Comparison of ENCODE assay signal across 26 mouse cellular contexts in genomic region chr5:96603974-96604769, GRCm38 (mm10).
A peak's percentile ranks its signal among the peaks of the same experiment; 100 is the strongest.
DNase-seq lines count a peak whose midpoint lies in the region; ATAC-seq and TF ChIP-seq lines count a peak whose summit lies in the region.
"Had no signal": no experiment of that assay in that cellular context is flagged by ENCODE, and none has a peak within 500 bp of the region (broad histone marks: within the 10 kb centered on the region; RNA-seq: fewer than 3 reads in every experiment).

No protein-coding gene starts in this region.

- 0 out of 2 replicates have a peak, but pooled peaks have one; percentile 22 for ATAC-seq in midbrain, embryonic 11.5 days (ENCODE audit: low FRiP score)
- ATAC-seq in hindbrain, embryonic 14.5 days (ENCODE audit: low FRiP score): peak; percentile 57; the same call in 1 of the 2 replicates
- peak; percentile 49; the same call in 1 of the 2 replicates for ATAC-seq in hindbrain, postnatal 0 days
- peak; percentile 36; the same call in 1 of the 2 replicates for ATAC-seq in midbrain, embryonic 16.5 days
- ATAC-seq: forebrain, embryonic 16.5 days; intestine, postnatal 0 days; lung, postnatal 0 days had no signal

- DNase-seq in midbrain, embryonic 11.5 days (ENCODE audit: low spot score, missing footprints): no peak
- no peak for DNase-seq in midbrain, embryonic 10.5 days (ENCODE audit: low spot score)
- DNase-seq in hindbrain, embryonic 14.5 days (ENCODE audit: low spot score): no peak
- peak; percentile 35 for DNase-seq in hindbrain, postnatal 0 days (ENCODE audit: low spot score)
- DNase-seq in layer of hippocampus, adult 9-11 months: no peak
- no peak for DNase-seq in cerebellum, postnatal 4 days (ENCODE audit: low spot score in 2 of 2)
- DNase-seq: adrenal gland, postnatal 36 days; B cell, adult 2 months; cerebellum, adult 9-10 months; cerebellum, postnatal 36 days; embryo, embryonic 11 days; heart, adult 2 months; heart, postnatal 14 days; kidney, adult 9 months; kidney, postnatal 25 days; liver, embryonic 13.5 days; lung, adult 18-20 months; thymus, postnatal 4 days had no signal

- no peak overlapping the region for H3K4me2 ChIP-seq in midbrain, embryonic 11.5 days
- no peak overlapping the region for H3K4me2 ChIP-seq in hindbrain, embryonic 14.5 days (replicated peaks)
- no peak overlapping the region for H3K4me2 ChIP-seq in hindbrain, postnatal 0 days (ENCODE audit: low read depth, low read length)
- H3K4me2 ChIP-seq in midbrain, embryonic 16.5 days (ENCODE audit: low read length): no peak overlapping the region
- H3K4me2 ChIP-seq: embryonic facial prominence, embryonic 12.5 days; limb, embryonic 15.5 days; liver, embryonic 13.5 days had no signal

- no peaks in the 10 kb centered on the region for H3K36me3 ChIP-seq in midbrain, embryonic 11.5 days (ENCODE audit: control insufficient read depth, insufficient read depth, low read length)
- no peaks in the 10 kb centered on the region for H3K36me3 ChIP-seq in midbrain, embryonic 10.5 days
- H3K36me3 ChIP-seq in hindbrain, embryonic 14.5 days (replicated peaks; ENCODE audit: control insufficient read depth, insufficient read depth): no peaks in the 10 kb centered on the region
- no peaks in the 10 kb centered on the region for H3K36me3 ChIP-seq in hindbrain, postnatal 0 days (ENCODE audit: insufficient read depth, low read length)
- no peaks in the 10 kb centered on the region for H3K36me3 ChIP-seq in midbrain, embryonic 16.5 days (ENCODE audit: control insufficient read depth, insufficient read depth, low read length)
- H3K36me3 ChIP-seq: embryonic facial prominence, embryonic 12.5 days; limb, embryonic 10.5 days; liver, embryonic 13.5 days had no signal

- no peaks in the 10 kb centered on the region for H3K4me1 ChIP-seq in midbrain, embryonic 11.5 days (ENCODE audit: control insufficient read depth, insufficient read depth, low read length)
- no peaks in the 10 kb centered on the region for H3K4me1 ChIP-seq in midbrain, embryonic 10.5 days
- H3K4me1 ChIP-seq in hindbrain, embryonic 14.5 days (replicated peaks; ENCODE audit: control insufficient read depth, insufficient read depth, low read length): no peaks in the 10 kb centered on the region
- H3K4me1 ChIP-seq in hindbrain, postnatal 0 days (ENCODE audit: insufficient read depth, low read length): no peaks in the 10 kb centered on the region
- H3K4me1 ChIP-seq in midbrain, embryonic 16.5 days (ENCODE audit: control insufficient read depth, insufficient read depth, low read length): peaks cover 2% of the 10 kb centered on the region; the same call in 1 of the 2 replicates
- H3K4me1 ChIP-seq: liver, embryonic 13.5 days had no signal

- no peak overlapping the region for H3K27ac ChIP-seq in midbrain, embryonic 11.5 days (ENCODE audit: low read depth, low read length)
- no peak overlapping the region for H3K27ac ChIP-seq in midbrain, embryonic 10.5 days (replicated peaks)
- no peak overlapping the region for H3K27ac ChIP-seq in hindbrain, embryonic 14.5 days
- no peak overlapping the region for H3K27ac ChIP-seq in hindbrain, postnatal 0 days
- H3K27ac ChIP-seq in midbrain, embryonic 16.5 days (ENCODE audit: low read length): no peak overlapping the region
- H3K27ac ChIP-seq: embryonic facial prominence, embryonic 12.5 days; heart, adult 2 months; limb, embryonic 10.5 days; limb, embryonic 15.5 days; liver, embryonic 13.5 days; macrophage had no signal

- H3K9ac ChIP-seq in midbrain, embryonic 11.5 days (ENCODE audit: low read length): no peak overlapping the region
- H3K9ac ChIP-seq in hindbrain, embryonic 14.5 days: no peak overlapping the region
- H3K9ac ChIP-seq in hindbrain, postnatal 0 days (replicated peaks; ENCODE audit: low read length): no peak overlapping the region
- no peak overlapping the region for H3K9ac ChIP-seq in midbrain, embryonic 16.5 days (ENCODE audit: low read depth, low read length)
- H3K9ac ChIP-seq: embryonic facial prominence, embryonic 12.5 days; limb, embryonic 15.5 days; liver, embryonic 13.5 days had no signal

- no peaks in the 10 kb centered on the region for H3K9me3 ChIP-seq in midbrain, embryonic 11.5 days (ENCODE audit: control insufficient read depth, low read length)
- no peaks in the 10 kb centered on the region for H3K9me3 ChIP-seq in midbrain, embryonic 10.5 days (replicated peaks)
- no peaks in the 10 kb centered on the region for H3K9me3 ChIP-seq in hindbrain, embryonic 14.5 days (ENCODE audit: control insufficient read depth, low read length)
- no peaks in the 10 kb centered on the region for H3K9me3 ChIP-seq in hindbrain, postnatal 0 days (ENCODE audit: low read length)
- H3K9me3 ChIP-seq in midbrain, embryonic 16.5 days (replicated peaks; ENCODE audit: control insufficient read depth, low read length, poor library complexity, severe bottlenecking): no peaks in the 10 kb centered on the region
- H3K9me3 ChIP-seq: embryonic facial prominence, embryonic 12.5 days; limb, embryonic 10.5 days; limb, embryonic 15.5 days; liver, embryonic 13.5 days had no signal

- whole genome bisulfite sequencing in midbrain, embryonic 11.5 days: 81% methylated on average over 7 of the region's 7 CpGs
- WGBS in midbrain, embryonic 10.5 days: 84% methylated on average over 7 of the region's 7 CpGs
- 59% methylated on average over 7 of the region's 7 CpGs for WGBS in hindbrain, embryonic 14.5 days
- WGBS in hindbrain, postnatal 0 days: 58% methylated on average over 7 of the region's 7 CpGs
- WGBS in midbrain, embryonic 16.5 days: 45% methylated on average over 7 of the region's 7 CpGs

- no peaks in the 10 kb centered on the region for H3K27me3 ChIP-seq in midbrain, embryonic 11.5 days (ENCODE audit: control insufficient read depth, insufficient read depth, low read length)
- no peaks in the 10 kb centered on the region for H3K27me3 ChIP-seq in midbrain, embryonic 10.5 days (ENCODE audit: low read depth, poor library complexity, severe bottlenecking)
- no peaks in the 10 kb centered on the region for H3K27me3 ChIP-seq in hindbrain, embryonic 14.5 days (ENCODE audit: control insufficient read depth, insufficient read depth, low read length)
- no peaks in the 10 kb centered on the region for H3K27me3 ChIP-seq in hindbrain, postnatal 0 days (ENCODE audit: insufficient read depth, low read length)
- H3K27me3 ChIP-seq in midbrain, embryonic 16.5 days (ENCODE audit: control insufficient read depth, insufficient read depth, low read depth, low read length): no peaks in the 10 kb centered on the region
- H3K27me3 ChIP-seq: embryonic facial prominence, embryonic 12.5 days; limb, embryonic 15.5 days; liver, embryonic 13.5 days had no signal

- H3K4me3 ChIP-seq in midbrain, embryonic 11.5 days (ENCODE audit: low read depth, low read length): no peak overlapping the region
- H3K4me3 ChIP-seq in midbrain, embryonic 10.5 days: no peak overlapping the region
- H3K4me3 ChIP-seq in hindbrain, embryonic 14.5 days (replicated peaks; ENCODE audit: low read length): no peak overlapping the region
- no peak overlapping the region for H3K4me3 ChIP-seq in hindbrain, postnatal 0 days (ENCODE audit: low read length)
- no peak overlapping the region for H3K4me3 ChIP-seq in midbrain, embryonic 16.5 days (ENCODE audit: low read depth, low read length)
- H3K4me3 ChIP-seq: embryonic facial prominence, embryonic 12.5 days; heart, adult 2 months; limb, embryonic 10.5 days; limb, embryonic 15.5 days; liver, embryonic 13.5 days had no signal

- TF ChIP-seq CTCF in hindbrain, postnatal 0 days (IDR thresholded peaks at IDR 0.05; ENCODE audit: low read depth): no peak
